9 mouse cellular contexts compared by ENCODE assay signal in genomic region chr6:129256018-129256417, GRCm38 (mm10). TPM values are rescaled to one million over a fixed set of nuclear protein-coding genes. Genes with fewer than 3 reads are reported as not detected.
DNase-seq lines count a peak whose midpoint lies in the region; ATAC-seq and TF ChIP-seq lines count a peak whose summit lies in the region.
"Had no signal": no experiment of that assay in that cellular context is flagged by ENCODE, and none has a peak within 500 bp of the region (broad histone marks: within the 10 kb centered on the region; RNA-seq: fewer than 3 reads in every experiment).

No protein-coding gene starts in this region.

- no peaks in the 10 kb centered on the region for H3K27me3 ChIP-seq in midbrain, embryonic 15.5 days (replicated peaks)
- H3K27me3 ChIP-seq: heart, embryonic 15.5 days had no signal

- no peaks in the 10 kb centered on the region for H3K4me1 ChIP-seq in midbrain, embryonic 15.5 days
- H3K4me1 ChIP-seq: heart, embryonic 15.5 days had no signal

- no peak overlapping the region for H3K4me3 ChIP-seq in left cerebral cortex, adult 2 months
- no peak overlapping the region for H3K4me3 ChIP-seq in midbrain, embryonic 15.5 days
- H3K4me3 ChIP-seq: heart, embryonic 15.5 days had no signal

- peak; percentile 45 for TF ChIP-seq CTCF in left cerebral cortex, adult 2 months (IDR thresholded peaks at IDR 0.05)

- no peak overlapping the region for H3K4me2 ChIP-seq in midbrain, embryonic 15.5 days
- H3K4me2 ChIP-seq: heart, embryonic 15.5 days had no signal

- H3K9ac ChIP-seq in midbrain, embryonic 15.5 days = no peak overlapping the region
- H3K9ac ChIP-seq: heart, embryonic 15.5 days had no signal

- H3K36me3 ChIP-seq in midbrain, embryonic 15.5 days (replicated peaks) = no peaks in the 10 kb centered on the region
- H3K36me3 ChIP-seq: heart, embryonic 15.5 days had no signal

- no peak overlapping the region for H3K27ac ChIP-seq in left cerebral cortex, adult 2 months
- no peak overlapping the region for H3K27ac ChIP-seq in midbrain, embryonic 15.5 days
- H3K27ac ChIP-seq: heart, embryonic 15.5 days had no signal

- WGBS in midbrain, embryonic 15.5 days = 61% methylated on average over 7 of the region's 7 CpGs

- peak; percentile 42; the same call in 1 of the 2 replicates for ATAC-seq in midbrain, embryonic 15.5 days (replicated peaks)

- H3K9me3 ChIP-seq in midbrain, embryonic 15.5 days = no peaks in the 10 kb centered on the region
- H3K9me3 ChIP-seq: heart, embryonic 15.5 days had no signal

- intact Hi-C loops in left cerebral cortex, adult 2 months (cut with DNase I) = no loop called here

- peak; percentile 13 to 26 for DNase-seq in cerebellum, postnatal 14 days
- no peak for DNase-seq in cerebellum, adult 11-12 months
- no peak for DNase-seq in left cerebral cortex, adult 2 months (ENCODE audit: extremely low spot score in 1 of 2, low spot score in 2 of 2)
- DNase-seq in left cerebral cortex, adult 11 months (ENCODE audit: low spot score) = no peak
- DNase-seq in brain, adult 2 months (ENCODE audit: low read depth, low spot score) = peak; percentile 28
- no peak for DNase-seq in testis, postnatal 10 days (ENCODE audit: low spot score)
- no peak for DNase-seq in gastrocnemius, postnatal 10 days

RNA-seq across cellular contexts. Expression of gene Cd69, which starts 19.2 kb away (rescaled TPM):
- total RNA-seq in left cerebral cortex, adult 2 months (2021) = not detected
- not detected in 2 replicates for polyA plus RNA-seq in midbrain, embryonic 15.5 days (2015; fragmentation: Nextera tagmentation; extraction: Ambion mirVana)
- under 1 TPM; 0.16 to 0.23 TPM for total RNA-seq in gastrocnemius, postnatal 10 days (2021)

Comparison
In these comparisons a context has a peak if more than half of its experiments do, and no peak if none do; other contexts are left out.
1. DNase-seq: peak in cerebellum, postnatal 14 days (2 of 2) and brain, adult 2 months (single experiment); none in cerebellum, adult 11-12 months (single experiment), left cerebral cortex, adult 2 months (0 of 2), left cerebral cortex, adult 11 months (single experiment), testis, postnatal 10 days (single experiment) and gastrocnemius, postnatal 10 days (single experiment).